Mouse (Mus musculus): ENCODE measurements at regions not wholly inside any gene's neighbourhood (a gene's known extent, or its start where the extent isn't known, plus 50 kb on each side); places are given as distances from the start of the nearest gene placed in this dataset.

- Histone ChIP-seq H3K4me3 (ENCODE audit: low read depth, low read length) (no peak overlapping the region), H3K4me2 (replicated peaks; ENCODE audit: low read depth, low read length) (no peak overlapping the region), H3K27ac (ENCODE audit: low read depth, low read length) (no peak overlapping the region), H3K9ac (ENCODE audit: low read depth, low read length) (no peak overlapping the region), H3K36me3 (ENCODE audit: control insufficient read depth, insufficient read depth, low read length) (no peaks in the 10 kb centered on the region), H3K4me1 (replicated peaks; ENCODE audit: control insufficient read depth, insufficient read depth, low read length) (no peaks in the 10 kb centered on the region), H3K9me3 (ENCODE audit: control insufficient read depth, low read length) (no peaks in the 10 kb centered on the region), H3K27me3 (ENCODE audit: control insufficient read depth, insufficient read depth, low read length) (no peaks in the 10 kb centered on the region)
- DNase-seq (ENCODE audit: low spot score) (no peak), ATAC-seq (ENCODE audit: low FRiP score) (no peak)
- 87% methylated on average over 5 of the region's 5 CpGs for WGBS
Measured at GRCm38 (mm10) chr17:50438960-50439359, 70.2 kb upstream of the Plcl2 start.

- WGBS: 66% methylated on average over 3 of the region's 3 CpGs
- Histone ChIP-seq H3K4me2 (replicated peaks; ENCODE audit: low read depth, low read length) (no peak overlapping the region), H3K27me3 (ENCODE audit: control insufficient read depth, insufficient read depth, low read length) (no peaks in the 10 kb centered on the region), H3K9ac (ENCODE audit: low read depth, low read length) (no peak overlapping the region), H3K36me3 (ENCODE audit: control insufficient read depth, insufficient read depth, low read length) (no peaks in the 10 kb centered on the region), H3K4me1 (replicated peaks; ENCODE audit: control insufficient read depth, insufficient read depth, low read length) (no peaks in the 10 kb centered on the region), H3K9me3 (ENCODE audit: control insufficient read depth, low read length) (no peaks in the 10 kb centered on the region), H3K27ac (ENCODE audit: low read depth, low read length) (no peak overlapping the region), H3K4me3 (ENCODE audit: low read depth, low read length) (no peak overlapping the region)
- no peak for ATAC-seq (ENCODE audit: low FRiP score)
- DNase-seq (ENCODE audit: low spot score): no peak
Measured at GRCm38 (mm10) chr17:50439365-50439764, 69.8 kb upstream of the Plcl2 start.

GRCm38 (mm10) chr17:50442062-50442461, 67.1 kb upstream of the Plcl2 start:
- ATAC-seq (ENCODE audit: low FRiP score): no peak

GRCm38 (mm10) chr17:50442905-50443304, 66.3 kb upstream of the Plcl2 start:
- 92% methylated on average over 6 of the region's 6 CpGs for whole genome bisulfite sequencing
- Histone ChIP-seq H3K4me3 (ENCODE audit: low read depth, low read length) (no peak overlapping the region), H3K9ac (ENCODE audit: low read depth, low read length) (no peak overlapping the region), H3K36me3 (ENCODE audit: control insufficient read depth, insufficient read depth, low read length) (no peaks in the 10 kb centered on the region), H3K9me3 (ENCODE audit: control insufficient read depth, low read length) (no peaks in the 10 kb centered on the region), H3K27ac (ENCODE audit: low read depth, low read length) (no peak overlapping the region), H3K4me2 (replicated peaks; ENCODE audit: low read depth, low read length) (no peak overlapping the region), H3K27me3 (ENCODE audit: control insufficient read depth, insufficient read depth, low read length) (no peaks in the 10 kb centered on the region), H3K4me1 (replicated peaks; ENCODE audit: control insufficient read depth, insufficient read depth, low read length) (no peaks in the 10 kb centered on the region)
- no peak for ATAC-seq (ENCODE audit: low FRiP score)
- no peak for DNase-seq (ENCODE audit: low spot score)

More at GRCm38 (mm10) chr17:50442062-50442461, 67.1 kb upstream of the Plcl2 start:
- no peaks in the 10 kb centered on the region for H3K27me3 ChIP-seq (ENCODE audit: control insufficient read depth, insufficient read depth, low read length)
- no peaks in the 10 kb centered on the region for H3K9me3 ChIP-seq (ENCODE audit: control insufficient read depth, low read length)
- WGBS: 91% methylated on average over 5 of the region's 5 CpGs
- no peaks in the 10 kb centered on the region for H3K4me1 ChIP-seq (replicated peaks; ENCODE audit: control insufficient read depth, insufficient read depth, low read length)
- H3K9ac ChIP-seq (ENCODE audit: low read depth, low read length): no peak overlapping the region
- H3K36me3 ChIP-seq (ENCODE audit: control insufficient read depth, insufficient read depth, low read length): no peaks in the 10 kb centered on the region
- no peak overlapping the region for H3K27ac ChIP-seq (ENCODE audit: low read depth, low read length)
- no peak overlapping the region for H3K4me2 ChIP-seq (replicated peaks; ENCODE audit: low read depth, low read length)
- DNase-seq (ENCODE audit: low spot score): no peak
- no peak overlapping the region for H3K4me3 ChIP-seq (ENCODE audit: low read depth, low read length)

GRCm38 (mm10) chr17:50443376-50444022, 65.7 kb upstream of the Plcl2 start:
- ATAC-seq (ENCODE audit: low FRiP score) (no peak), DNase-seq (ENCODE audit: low spot score) (no peak)
- Histone ChIP-seq H3K4me3 (ENCODE audit: low read depth, low read length) (no peak overlapping the region), H3K27ac (ENCODE audit: low read depth, low read length) (no peak overlapping the region), H3K9ac (ENCODE audit: low read depth, low read length) (no peak overlapping the region), H3K27me3 (ENCODE audit: control insufficient read depth, insufficient read depth, low read length) (no peaks in the 10 kb centered on the region), H3K4me1 (replicated peaks; ENCODE audit: control insufficient read depth, insufficient read depth, low read length) (no peaks in the 10 kb centered on the region), H3K36me3 (ENCODE audit: control insufficient read depth, insufficient read depth, low read length) (no peaks in the 10 kb centered on the region), H3K9me3 (ENCODE audit: control insufficient read depth, low read length) (no peaks in the 10 kb centered on the region), H3K4me2 (replicated peaks; ENCODE audit: low read depth, low read length) (no peak overlapping the region)
- WGBS: 88% methylated on average over 6 of the region's 6 CpGs

- ATAC-seq (ENCODE audit: low FRiP score) (no peak), DNase-seq (ENCODE audit: low spot score) (no peak)
- H3K27me3 ChIP-seq (ENCODE audit: control insufficient read depth, insufficient read depth, low read length): no peaks in the 10 kb centered on the region
- 63% methylated on average over 1 of the region's 1 CpGs for WGBS
- H3K9me3 ChIP-seq (ENCODE audit: control insufficient read depth, low read length): no peaks in the 10 kb centered on the region
- H3K27ac ChIP-seq (ENCODE audit: low read depth, low read length): no peak overlapping the region
- no peak overlapping the region for H3K4me2 ChIP-seq (replicated peaks; ENCODE audit: low read depth, low read length)
- H3K4me1 ChIP-seq (replicated peaks; ENCODE audit: control insufficient read depth, insufficient read depth, low read length): no peaks in the 10 kb centered on the region
- no peak overlapping the region for H3K9ac ChIP-seq (ENCODE audit: low read depth, low read length)
- H3K4me3 ChIP-seq (ENCODE audit: low read depth, low read length): no peak overlapping the region
- H3K36me3 ChIP-seq (ENCODE audit: control insufficient read depth, insufficient read depth, low read length): no peaks in the 10 kb centered on the region
Measured at GRCm38 (mm10) chr17:50444023-50444389, 65.2 kb upstream of the Plcl2 start.

- no peak for ATAC-seq (ENCODE audit: low FRiP score)
- Histone ChIP-seq H3K27ac (ENCODE audit: low read depth, low read length) (no peak overlapping the region), H3K27me3 (ENCODE audit: control insufficient read depth, insufficient read depth, low read length) (no peaks in the 10 kb centered on the region), H3K36me3 (ENCODE audit: control insufficient read depth, insufficient read depth, low read length) (no peaks in the 10 kb centered on the region), H3K4me3 (ENCODE audit: low read depth, low read length) (no peak overlapping the region), H3K4me2 (replicated peaks; ENCODE audit: low read depth, low read length) (no peak overlapping the region), H3K9ac (ENCODE audit: low read depth, low read length) (no peak overlapping the region), H3K9me3 (ENCODE audit: control insufficient read depth, low read length) (no peaks in the 10 kb centered on the region), H3K4me1 (replicated peaks; ENCODE audit: control insufficient read depth, insufficient read depth, low read length) (no peaks in the 10 kb centered on the region)
- 91% methylated on average over 6 of the region's 6 CpGs for whole genome bisulfite sequencing
- no peak for DNase-seq (ENCODE audit: low spot score)
Measured at GRCm38 (mm10) chr17:50448693-50449092, 60.5 kb upstream of the Plcl2 start.

- Histone ChIP-seq H3K4me1 (replicated peaks; ENCODE audit: control insufficient read depth, insufficient read depth, low read length) (no peaks in the 10 kb centered on the region), H3K9ac (ENCODE audit: low read depth, low read length) (no peak overlapping the region), H3K36me3 (ENCODE audit: control insufficient read depth, insufficient read depth, low read length) (no peaks in the 10 kb centered on the region), H3K9me3 (ENCODE audit: control insufficient read depth, low read length) (no peaks in the 10 kb centered on the region), H3K4me3 (ENCODE audit: low read depth, low read length) (no peak overlapping the region), H3K27ac (ENCODE audit: low read depth, low read length) (no peak overlapping the region), H3K27me3 (ENCODE audit: control insufficient read depth, insufficient read depth, low read length) (no peaks in the 10 kb centered on the region), H3K4me2 (replicated peaks; ENCODE audit: low read depth, low read length) (no peak overlapping the region)
- ATAC-seq (ENCODE audit: low FRiP score): no peak
- DNase-seq (ENCODE audit: low spot score): no peak
- WGBS: 96% methylated on average over 3 of the region's 3 CpGs
Measured at GRCm38 (mm10) chr17:50451606-50452005, 57.6 kb upstream of the Plcl2 start.

- H3K27me3 ChIP-seq (ENCODE audit: control insufficient read depth, insufficient read depth, low read length): no peaks in the 10 kb centered on the region
- H3K36me3 ChIP-seq (ENCODE audit: control insufficient read depth, insufficient read depth, low read length): no peaks in the 10 kb centered on the region
- H3K9ac ChIP-seq (ENCODE audit: low read depth, low read length): no peak overlapping the region
- no peak overlapping the region for H3K4me2 ChIP-seq (replicated peaks; ENCODE audit: low read depth, low read length)
- DNase-seq (ENCODE audit: low spot score) (no peak), ATAC-seq (ENCODE audit: low FRiP score) (no peak)
- no peak overlapping the region for H3K4me3 ChIP-seq (ENCODE audit: low read depth, low read length)
- H3K9me3 ChIP-seq (ENCODE audit: control insufficient read depth, low read length): no peaks in the 10 kb centered on the region
- no peak overlapping the region for H3K27ac ChIP-seq (ENCODE audit: low read depth, low read length)
- no peaks in the 10 kb centered on the region for H3K4me1 ChIP-seq (replicated peaks; ENCODE audit: control insufficient read depth, insufficient read depth, low read length)
Measured at GRCm38 (mm10) chr17:50453524-50453923, 55.7 kb upstream of the Plcl2 start.

All from hindbrain, embryonic 11.5 days (tissue).